Mouse (Mus musculus): ENCODE data around the gene Fam71b. TPM values are rescaled to one million over a fixed set of nuclear protein-coding genes. Genes with fewer than 3 reads are reported as not detected.

The Fam71b gene
- polyA plus RNA-seq, 1 experiment: not detected

- no peak for TF ChIP-seq GATA1 (IDR thresholded peaks at IDR 0.05; ENCODE audit: low read length)
Measured at GRCm38 (mm10) chr11:46375015-46375414, 21.3 kb upstream of the Fam71b start.

- TF ChIP-seq GATA1 (IDR thresholded peaks at IDR 0.05; ENCODE audit: low read length): no peak
Measured at GRCm38 (mm10) chr11:46377316-46377715, 19.0 kb upstream of the Fam71b start.

- TF ChIP-seq GATA1 (IDR thresholded peaks at IDR 0.05; ENCODE audit: low read length): no peak
Measured at GRCm38 (mm10) chr11:46377819-46378782, 18.3 kb upstream of the Fam71b start.

GRCm38 (mm10) chr11:46380097-46380675, 16.2 kb upstream of the Fam71b start:
- no peak for TF ChIP-seq GATA1 (IDR thresholded peaks at IDR 0.05; ENCODE audit: low read length)

- TF ChIP-seq GATA1 (IDR thresholded peaks at IDR 0.05; ENCODE audit: low read length): no peak
Measured at GRCm38 (mm10) chr11:46382466-46382865, 13.9 kb upstream of the Fam71b start.

GRCm38 (mm10) chr11:46384925-46385324, 11.4 kb upstream of the Fam71b start:
- no peak for TF ChIP-seq GATA1 (IDR thresholded peaks at IDR 0.05; ENCODE audit: low read length)

GRCm38 (mm10) chr11:46386556-46386955, 9.8 kb upstream of the Fam71b start:
- no peak for TF ChIP-seq GATA1 (IDR thresholded peaks at IDR 0.05; ENCODE audit: low read length)

- no peak for TF ChIP-seq GATA1 (IDR thresholded peaks at IDR 0.05; ENCODE audit: low read length)
Measured at GRCm38 (mm10) chr11:46387061-46387460, 9.3 kb upstream of the Fam71b start.

- no peak for TF ChIP-seq GATA1 (IDR thresholded peaks at IDR 0.05; ENCODE audit: low read length)
Measured at GRCm38 (mm10) chr11:46388438-46388837, 7.9 kb upstream of the Fam71b start.

GRCm38 (mm10) chr11:46389336-46390117, 6.8 kb upstream of the Fam71b start, which contains the start of gene Itk:
Gene Itk (minus strand): TSS chr11:46389515.
- no peak for TF ChIP-seq GATA1 (IDR thresholded peaks at IDR 0.05; ENCODE audit: low read length)

GRCm38 (mm10) chr11:46390621-46391020, 5.7 kb upstream of the Fam71b start:
- no peak for TF ChIP-seq GATA1 (IDR thresholded peaks at IDR 0.05; ENCODE audit: low read length)

- no peak for TF ChIP-seq GATA1 (IDR thresholded peaks at IDR 0.05; ENCODE audit: low read length)
Measured at GRCm38 (mm10) chr11:46392890-46393289, 3.5 kb upstream of the Fam71b start.

- no peak for TF ChIP-seq GATA1 (IDR thresholded peaks at IDR 0.05; ENCODE audit: low read length)
Measured at GRCm38 (mm10) chr11:46393413-46393812, 2.9 kb upstream of the Fam71b start.

- TF ChIP-seq GATA1 (IDR thresholded peaks at IDR 0.05; ENCODE audit: low read length): no peak
Measured at GRCm38 (mm10) chr11:46395088-46395487, 1.3 kb upstream of the Fam71b start.

GRCm38 (mm10) chr11:46395698-46396097, 661 bp upstream of the Fam71b start:
- no peak for TF ChIP-seq GATA1 (IDR thresholded peaks at IDR 0.05; ENCODE audit: low read length)

- TF ChIP-seq GATA1 (IDR thresholded peaks at IDR 0.05; ENCODE audit: low read length): no peak
Measured at GRCm38 (mm10) chr11:46396860-46397179, 461 bp downstream of the Fam71b start.

Measured in G1E-ER4 (cell line).